Mouse (Mus musculus) ES-E14 (cell line): ENCODE results near the gene Spred2. TPM values are rescaled to one million over a fixed set of nuclear protein-coding genes. Genes with fewer than 3 reads are reported as not detected.

Source experiments
- DNase-seq: peaks from one replicate; pipeline ENCODE4 v3.0.0-alpha.2; 2013; ENCODE audit warnings: low read depth, low spot score
- H3K27ac ChIP-seq: 2 replicates; pipeline ENCODE4 v1.5.1; 2012; ENCODE audit warnings: low read depth, mild to moderate bottlenecking, low read length, moderate library complexity, mixed read lengths; ENCODE audit not compliant: poor library complexity, insufficient read depth, severe bottlenecking
- H3K36me3 ChIP-seq: 2 replicates; pipeline ENCODE4 v1.6.1; 2012; ENCODE audit warnings: mild to moderate bottlenecking, low read length, moderate library complexity, mixed read lengths; ENCODE audit not compliant: control insufficient read depth, poor library complexity, insufficient read depth, severe bottlenecking
- H3K4me1 ChIP-seq, 2 experiments: fragments of 150-350 bp in 1 of 2; sonication (generic) in 1 of 2; 2 replicates each; pipeline ENCODE4 v1.6.1; 2012; ENCODE audit warnings: low read length in 2 of 2, mild to moderate bottlenecking in 1 of 2, mixed read lengths in 1 of 2; ENCODE audit not compliant: control insufficient read depth in 2 of 2, insufficient read depth in 2 of 2, poor library complexity in 1 of 2
- H3K4me3 ChIP-seq, 2 experiments: fragments of 150-350 bp in 1 of 2; sonication (generic) in 1 of 2; 2 replicates each; pipeline ENCODE4 v1.5.1; 2012; ENCODE audit warnings: low read length in 2 of 2, low read depth in 1 of 2, mild to moderate bottlenecking in 1 of 2, mixed read lengths in 1 of 2; ENCODE audit not compliant: insufficient read depth in 1 of 2, poor library complexity in 1 of 2, severe bottlenecking in 1 of 2
- H3K9ac ChIP-seq: 2 replicates; pipeline ENCODE4 v1.6.1; 2012; ENCODE audit warnings: low read depth, mild to moderate bottlenecking, low read length, mixed read lengths; ENCODE audit not compliant: poor library complexity, insufficient read depth, severe bottlenecking
- H3K9me3 ChIP-seq: fragments of 150-350 bp; sonication (generic); 2 replicates; pipeline ENCODE4 v1.6.1; 2012; ENCODE audit warnings: low read depth, mild to moderate bottlenecking, low read length; ENCODE audit not compliant: control insufficient read depth, insufficient read depth
- CHD2 ChIP-seq: IDR thresholded peaks from 2 replicates; pipeline ENCODE4 v1.6.1; 2014; ENCODE audit warnings: mild to moderate bottlenecking, low read depth, low read length, inconsistent platforms
- HCFC1 ChIP-seq: IDR thresholded peaks from 2 replicates; pipeline ENCODE4 v1.6.1; 2012; ENCODE audit warnings: low read length, inconsistent platforms, borderline replicate concordance; ENCODE audit not compliant: insufficient read depth
- MAFK ChIP-seq: IDR thresholded peaks from 2 replicates; pipeline ENCODE4 v1.6.1; 2014; ENCODE audit warnings: mild to moderate bottlenecking, low read depth, low read length, inconsistent platforms; ENCODE audit not compliant: insufficient read depth
- ZC3H11A ChIP-seq: IDR thresholded peaks from 2 replicates; pipeline ENCODE4 v1.6.1; 2012; ENCODE audit warnings: low read depth, mild to moderate bottlenecking, inconsistent platforms, low read length, borderline replicate concordance
- ZNF384 ChIP-seq: IDR thresholded peaks from 2 replicates; pipeline ENCODE4 v1.6.1; 2012; ENCODE audit warnings: low read depth, low read length, inconsistent platforms
- in situ Hi-C, 2 experiments: fragments of 600-800 bp; cut with MboI; formaldehyde crosslinking; loops; one replicate each; pipeline ENCODE4 v1.15.1; 2025; ENCODE audit warnings: low sequenced_read_pairs in 2 of 2, inconsistent platforms in 1 of 2; ENCODE audit not compliant: unreplicated experiment in 2 of 2
- total RNA-seq: library from RNA; depleted of rRNA; stranded (reverse); fragments of 300-350 nt; gene quantifications from 2 replicates; pipeline ENCODE4 v1.2.3, GENCODE M21; 2012; rRNA removed

Spred2 gene
- 19.4 and 21.6 TPM in 2 replicates for total RNA-seq

- TF ChIP-seq ZNF384 (peak; percentile 81; the same call in 1 of the 2 replicates), CHD2 (0 out of 2 replicates have a peak, but pooled peaks have one; percentile 12), ZC3H11A (no peak), MAFK (no peak), HCFC1 (peak; percentile 37; the same call in 1 of the 2 replicates)
- Histone ChIP-seq H3K9me3 (no peaks in the 10 kb centered on the region), H3K4me3 (peak within 1 kb of the TSS; percentile 55 to 77), H3K36me3 (no peaks in the 10 kb centered on the region), H3K27ac (peak within 1 kb of the TSS; percentile 90), H3K9ac (peak within 1 kb of the TSS; percentile 96), H3K4me1 (peaks cover 7 to 10% of the 10 kb centered on the region in 2 experiments; a peak in 2 of 4 replicates)
- in situ Hi-C loops, result no loop called here
- peak; percentile 91 for DNase-seq
These were observed at the start of gene Spred2 for GRCm38 (mm10) chr11:19923888-19924756. Gene Spred2 (plus strand): TSS chr11:19924375.

GRCm38 (mm10) chr11:19875551-19875950, 48.6 kb upstream of the Spred2 start:
- no peak for TF ChIP-seq ZC3H11A
- TF ChIP-seq CHD2, result no peak
- no peak for TF ChIP-seq HCFC1
- no peak overlapping the region for H3K9ac ChIP-seq
- no peak overlapping the region for H3K27ac ChIP-seq
- in situ Hi-C loops, result no loop called here
- no peaks in the 10 kb centered on the region for H3K9me3 ChIP-seq
- no peak for DNase-seq
- H3K4me1 ChIP-seq, result peaks cover 4 to 8% of the 10 kb centered on the region in 2 experiments; a peak in 1 of 4 replicates
- H3K4me3 ChIP-seq, result peak overlapping the region in 1 of 2 experiments; percentile 49; a peak in 2 of 4 replicates
- no peaks in the 10 kb centered on the region for H3K36me3 ChIP-seq

- Histone ChIP-seq H3K4me3 (peak overlapping the region in 1 of 2 experiments; percentile 49; a peak in 2 of 4 replicates), H3K9ac (no peak overlapping the region), H3K27ac (no peak overlapping the region), H3K9me3 (no peaks in the 10 kb centered on the region), H3K4me1 (peaks cover 4 to 8% of the 10 kb centered on the region in 2 experiments; a peak in 1 of 4 replicates), H3K36me3 (no peaks in the 10 kb centered on the region)
- in situ Hi-C loops, result no loop called here
- DNase-seq, result no peak
- no peak for TF ChIP-seq ZNF384
- TF ChIP-seq ZC3H11A, result no peak
- no peak for TF ChIP-seq CHD2
- no peak for TF ChIP-seq HCFC1
- no peak for TF ChIP-seq MAFK
These were observed 48.2 kb upstream of the Spred2 start for GRCm38 (mm10) chr11:19875964-19876363.

- H3K36me3 ChIP-seq, result no peaks in the 10 kb centered on the region
- TF ChIP-seq ZC3H11A (no peak), CHD2 (no peak), MAFK (no peak), ZNF384 (no peak), HCFC1 (0 out of 2 replicates have a peak, but pooled peaks have one; percentile 32)
- no peaks in the 10 kb centered on the region for H3K9me3 ChIP-seq
- peaks cover 4 to 8% of the 10 kb centered on the region in 2 experiments; a peak in 1 of 4 replicates for H3K4me1 ChIP-seq
- DNase-seq, result peak; percentile 39
- no peak overlapping the region for H3K4me3 ChIP-seq
- no peak overlapping the region for H3K27ac ChIP-seq
- in situ Hi-C loops, result no loop called here
- H3K9ac ChIP-seq, result no peak overlapping the region
These were observed 46.8 kb upstream of the Spred2 start for GRCm38 (mm10) chr11:19877239-19877915.
